15 mouse cellular contexts compared by ENCODE assay signal in genomic region chr3:34573312-34573711, GRCm38 (mm10).
"Had no signal": no experiment of that assay in that cellular context is flagged by ENCODE, and none has a peak within 500 bp of the region (broad histone marks: within the 10 kb centered on the region; RNA-seq: fewer than 3 reads in every experiment).

No protein-coding gene starts in this region.

- H3K4me1 ChIP-seq: megakaryocyte, embryonic 14.5 days; stomach, embryonic 15.5 days had no signal

- H3K9ac ChIP-seq: lung, embryonic 14.5 days; midbrain, embryonic 12.5 days; midbrain, embryonic 15.5 days; neural tube, embryonic 12.5 days; stomach, embryonic 15.5 days had no signal

- ATAC-seq: midbrain, embryonic 15.5 days had no signal

- H3K4me2 ChIP-seq: lung, embryonic 14.5 days; midbrain, embryonic 12.5 days; midbrain, embryonic 15.5 days; neural tube, embryonic 12.5 days; stomach, embryonic 15.5 days had no signal

- H3K4me3 ChIP-seq: megakaryocyte, embryonic 14.5 days; midbrain, embryonic 12.5 days; midbrain, embryonic 15.5 days; neural tube, embryonic 12.5 days; stomach, embryonic 15.5 days had no signal

- DNase-seq: lung, adult 18-20 months; lung, embryonic 14.5 days; lung, postnatal 10 days; lung, postnatal 36 days; right cerebral cortex, postnatal 14 days; thymus, adult 2 months; thymus, postnatal 14 days; thymus, postnatal 36 days had no signal

- H3K36me3 ChIP-seq: midbrain, embryonic 12.5 days; midbrain, embryonic 15.5 days; neural tube, embryonic 12.5 days; stomach, embryonic 15.5 days had no signal

- H3K27me3 ChIP-seq: megakaryocyte, embryonic 14.5 days; midbrain, embryonic 15.5 days; neural tube, embryonic 12.5 days; stomach, embryonic 15.5 days had no signal

- H3K27ac ChIP-seq: macrophage; midbrain, embryonic 15.5 days; neural tube, embryonic 12.5 days; stomach, embryonic 15.5 days; stomach, postnatal 0 days had no signal

- H3K9me3 ChIP-seq: midbrain, embryonic 12.5 days; midbrain, embryonic 15.5 days; neural tube, embryonic 12.5 days; stomach, embryonic 15.5 days had no signal
